Mouse (Mus musculus): ENCODE measurements around the gene Clk2.
"Not testable (repeated sequence)": the region's sequence is repeated elsewhere in the genome, so short reads cannot be mapped to it uniquely, and the experiment has no call there.

Gene Clk2

GRCm38 (mm10) chr3:89159616-89160344 is 4.8 kb upstream of the Clk2 start, which contains the start of gene Hcn3:
Gene Hcn3 (minus strand): TSS chr3:89160196.
- in situ Hi-C loops (cut with MboI) = no loop called here

GRCm38 (mm10) chr3:89161207-89161606 is 3.4 kb upstream of the Clk2 start:
- in situ Hi-C loops (cut with MboI) = not testable (repeated sequence)

GRCm38 (mm10) chr3:89161786-89162185 is 2.8 kb upstream of the Clk2 start:
- in situ Hi-C loops (cut with MboI) = no loop called here

- in situ Hi-C loops (cut with MboI) = no loop called here
Observed at GRCm38 (mm10) chr3:89163123-89163522, 1.5 kb upstream of the Clk2 start.

GRCm38 (mm10) chr3:89163643-89164245 is 851 bp upstream of the Clk2 start:
- in situ Hi-C loops (cut with MboI) = no loop called here

- in situ Hi-C loops (cut with MboI) = no loop called here
Observed at GRCm38 (mm10) chr3:89165268-89165870, 774 bp downstream of the Clk2 start.

GRCm38 (mm10) chr3:89166945-89167344 is 2.4 kb downstream of the Clk2 start:
- in situ Hi-C loops (cut with MboI) = no loop called here

GRCm38 (mm10) chr3:89174844-89175243 is 10.2 kb downstream of the Clk2 start:
- in situ Hi-C loops (cut with MboI) = no loop called here

- in situ Hi-C loops (cut with MboI) = no loop called here
Observed at GRCm38 (mm10) chr3:89175544-89175943, 10.9 kb downstream of the Clk2 start.

GRCm38 (mm10) chr3:89176421-89176820 is 11.8 kb downstream of the Clk2 start:
- in situ Hi-C loops (cut with MboI) = no loop called here

- in situ Hi-C loops (cut with MboI) = no loop called here
Observed at GRCm38 (mm10) chr3:89177242-89178106, 12.9 kb downstream of the Clk2 start, which contains the start of gene Scamp3. Gene Scamp3 (plus strand): TSS chr3:89177473.

- in situ Hi-C loops (cut with MboI) = no loop called here
Observed at GRCm38 (mm10) chr3:89178107-89178385, 13.5 kb downstream of the Clk2 start.

GRCm38 (mm10) chr3:89179056-89179455 is 14.5 kb downstream of the Clk2 start:
- in situ Hi-C loops (cut with MboI) = no loop called here

- in situ Hi-C loops (cut with MboI) = no loop called here
Observed at GRCm38 (mm10) chr3:89181749-89182500, 17.3 kb downstream of the Clk2 start.

GRCm38 (mm10) chr3:89182531-89183057 is 18.0 kb downstream of the Clk2 start:
- in situ Hi-C loops (cut with MboI) = no loop called here

GRCm38 (mm10) chr3:89183058-89183958 is 18.7 kb downstream of the Clk2 start, which contains the start of gene Fam189b:
Gene Fam189b (plus strand): TSS chr3:89183143.
- in situ Hi-C loops (cut with MboI) = no loop called here

GRCm38 (mm10) chr3:89183959-89184315 is 19.3 kb downstream of the Clk2 start:
- in situ Hi-C loops (cut with MboI) = no loop called here

- in situ Hi-C loops (cut with MboI) = no loop called here
Observed at GRCm38 (mm10) chr3:89187197-89187596, 22.6 kb downstream of the Clk2 start.

GRCm38 (mm10) chr3:89187690-89188477 is 23.3 kb downstream of the Clk2 start:
- in situ Hi-C loops (cut with MboI) = no loop called here
